Mouse (Mus musculus): ENCODE results near the gene Rhbdd2. TPM values are rescaled to one million over a fixed set of nuclear protein-coding genes. Genes with fewer than 3 reads are reported as not detected.
A peak's percentile ranks its signal among the peaks of the same experiment; 100 is the strongest.
"Not testable (repeated sequence)": the region's sequence is repeated elsewhere in the genome, so short reads cannot be mapped to it uniquely, and the experiment has no call there.

Rhbdd2 gene
- total RNA-seq (2015) = 14.2 and 17.1 TPM in 2 replicates
- 3.0 and 4.6 TPM in 2 replicates for total RNA-seq (2017)

DNA sequence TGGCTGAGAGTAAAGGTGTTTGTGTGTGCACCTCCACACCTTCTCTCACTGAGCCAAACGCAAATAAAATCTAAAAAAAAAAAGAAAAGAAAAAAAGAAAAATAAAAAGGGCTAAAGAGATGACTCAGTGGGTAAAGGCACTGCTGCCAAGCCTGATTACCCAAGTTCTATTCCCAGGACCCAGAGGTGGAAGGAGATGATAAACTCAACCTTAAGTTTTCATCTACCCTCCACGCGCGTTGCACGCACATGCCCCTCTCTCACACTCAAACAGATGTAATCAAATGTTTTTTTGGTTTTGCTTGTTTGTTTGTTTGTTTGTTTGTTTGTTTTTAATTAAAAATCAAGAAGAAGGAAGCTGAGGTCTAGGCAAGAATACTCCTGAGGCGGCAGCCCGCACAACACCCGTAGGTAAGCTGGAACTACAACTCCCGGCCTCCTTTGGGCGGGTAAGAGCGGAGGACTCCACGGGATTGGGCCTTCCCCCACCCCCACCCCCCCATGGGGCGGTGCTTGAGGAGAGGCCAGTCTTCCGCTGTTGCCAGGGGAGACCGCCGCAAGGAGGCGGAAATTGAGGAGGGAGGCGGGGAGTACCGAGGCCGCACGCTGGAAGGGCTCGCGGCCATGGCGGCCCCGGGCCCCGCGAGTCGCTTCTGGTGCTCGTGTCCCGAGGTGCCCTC is at the start of gene Rhbdd2:
Gene Rhbdd2 (plus strand): TSS at position 502 of the 680 bp plus-strand sequence.
- ATAC-seq (replicated peaks; ENCODE audit: poor library complexity) = peak; percentile 97

DNA sequence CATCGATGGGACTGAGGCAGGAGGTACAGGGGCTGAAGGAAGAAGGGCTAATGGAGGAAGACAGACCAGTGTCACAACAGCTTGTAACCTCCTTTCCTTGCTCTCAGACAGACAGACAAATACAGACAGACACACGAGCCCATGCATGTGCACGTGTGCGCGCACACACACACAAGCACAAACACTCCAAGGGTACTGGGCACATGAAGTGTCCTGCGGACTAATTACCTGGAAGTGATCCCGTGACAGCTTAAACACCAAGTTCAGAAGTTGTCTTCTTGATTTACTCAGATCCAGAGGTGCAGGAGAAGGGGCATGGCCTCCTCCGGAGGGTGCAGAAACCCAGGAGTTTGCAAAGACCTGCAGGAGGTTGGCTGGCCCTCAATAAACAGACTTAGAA is 46.7 kb upstream of the Rhbdd2 start:
- no peak for ATAC-seq (replicated peaks; ENCODE audit: poor library complexity)

DNA sequence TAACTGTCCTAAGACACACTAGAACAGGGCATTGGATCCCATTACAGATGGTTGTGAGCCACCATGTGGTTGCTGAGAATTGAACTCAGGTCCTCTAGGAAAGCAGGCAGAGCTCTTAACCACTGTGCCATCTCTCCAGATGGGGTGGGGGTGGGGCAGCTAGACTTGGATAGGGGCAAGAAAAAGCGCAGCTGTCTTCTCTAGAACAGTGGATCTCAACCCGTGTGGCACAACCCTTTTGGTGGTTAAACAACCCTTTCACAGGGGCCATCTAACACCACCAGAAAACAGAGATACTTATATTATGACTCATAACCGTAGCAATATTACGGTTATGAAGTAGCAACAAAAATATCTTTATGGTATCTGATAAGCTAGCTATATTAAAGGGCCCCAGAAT is 44.7 kb upstream of the Rhbdd2 start:
- ATAC-seq (replicated peaks; ENCODE audit: poor library complexity) = no peak

DNA sequence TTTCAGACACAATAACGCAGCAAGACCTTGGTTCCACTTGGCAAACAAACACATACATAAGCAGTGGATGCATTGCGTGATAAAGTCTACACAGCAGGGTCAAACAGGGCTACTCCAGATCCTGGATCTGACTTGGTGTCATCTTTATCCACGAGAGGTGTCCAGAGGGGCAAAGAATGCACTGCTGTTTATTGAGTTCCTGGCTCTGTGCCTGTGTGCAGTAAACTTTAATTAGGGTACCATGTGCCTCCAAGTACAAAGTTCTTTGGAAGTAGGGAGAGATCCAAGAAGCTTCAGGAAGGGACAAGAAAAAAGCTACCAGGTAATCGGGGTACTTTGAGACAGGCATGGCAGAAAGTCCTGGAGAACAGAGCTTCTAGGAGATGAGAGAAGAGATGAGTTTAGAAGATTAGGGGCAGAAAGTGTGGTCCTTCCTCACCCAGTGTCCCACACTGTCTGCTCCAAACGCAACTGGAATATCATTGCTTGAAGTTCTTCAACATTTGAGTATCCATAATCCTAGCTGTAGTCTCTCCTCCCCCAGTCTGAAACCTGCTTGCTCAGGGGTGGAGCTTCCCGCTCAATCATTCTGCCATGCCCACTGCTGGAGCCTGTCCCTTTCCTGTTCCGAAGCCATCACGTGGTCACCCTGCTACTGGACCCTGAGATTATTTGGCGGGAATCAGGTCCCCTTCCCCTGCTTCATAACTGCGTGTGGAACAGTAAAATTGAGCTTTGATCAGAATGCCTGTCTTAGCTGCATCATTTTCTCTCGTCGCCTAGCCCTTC is 42.2 kb upstream of the Rhbdd2 start:
- ATAC-seq (replicated peaks; ENCODE audit: poor library complexity) = no peak

DNA sequence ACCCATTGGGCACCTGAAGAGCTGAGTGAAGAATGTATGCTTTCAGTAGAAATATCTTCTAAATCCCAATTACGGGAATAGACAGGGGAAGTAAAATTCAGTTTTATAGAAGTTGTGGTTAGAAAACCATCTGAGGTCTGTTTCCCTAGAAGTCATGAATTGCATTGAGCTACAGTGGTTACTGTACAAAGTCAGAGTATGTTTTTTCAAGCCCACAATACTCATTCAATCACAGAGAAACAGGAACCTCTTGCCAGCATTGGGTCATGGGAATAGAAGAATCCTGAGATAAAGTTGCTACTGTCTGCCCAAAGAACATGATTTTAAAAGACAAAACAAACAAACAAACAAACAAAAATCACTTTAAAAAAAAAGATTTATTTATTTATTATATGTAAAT is 27.8 kb upstream of the Rhbdd2 start:
- ATAC-seq (replicated peaks; ENCODE audit: poor library complexity) = peak; percentile 23; the same call in 1 of the 2 replicates

DNA sequence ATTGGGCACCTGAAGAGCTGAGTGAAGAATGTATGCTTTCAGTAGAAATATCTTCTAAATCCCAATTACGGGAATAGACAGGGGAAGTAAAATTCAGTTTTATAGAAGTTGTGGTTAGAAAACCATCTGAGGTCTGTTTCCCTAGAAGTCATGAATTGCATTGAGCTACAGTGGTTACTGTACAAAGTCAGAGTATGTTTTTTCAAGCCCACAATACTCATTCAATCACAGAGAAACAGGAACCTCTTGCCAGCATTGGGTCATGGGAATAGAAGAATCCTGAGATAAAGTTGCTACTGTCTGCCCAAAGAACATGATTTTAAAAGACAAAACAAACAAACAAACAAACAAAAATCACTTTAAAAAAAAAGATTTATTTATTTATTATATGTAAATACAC is 25.7 kb upstream of the Rhbdd2 start:
- peak; percentile 39; the same call in 1 of the 2 replicates for ATAC-seq (replicated peaks; ENCODE audit: poor library complexity)

DNA sequence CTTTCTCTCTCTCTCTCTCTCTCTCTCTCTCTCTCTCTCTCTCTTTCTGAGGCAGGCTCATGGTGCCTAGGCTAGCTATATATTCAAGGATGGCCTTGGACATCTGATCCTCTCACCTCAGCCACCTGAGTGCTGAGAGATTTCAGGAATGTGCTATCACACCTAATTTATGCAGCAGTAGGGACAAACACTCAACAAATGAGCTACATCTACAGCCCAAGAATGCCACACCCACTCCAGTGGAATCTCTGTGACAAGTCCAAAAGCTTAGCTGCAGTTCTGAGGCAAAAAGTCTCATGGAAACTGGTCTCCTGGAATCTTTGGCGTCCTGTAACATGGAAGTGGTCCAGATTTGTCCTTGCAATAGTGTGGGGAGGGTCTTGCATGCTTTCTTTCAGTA is 24.8 kb upstream of the Rhbdd2 start:
- no peak for ATAC-seq (replicated peaks; ENCODE audit: poor library complexity)

DNA sequence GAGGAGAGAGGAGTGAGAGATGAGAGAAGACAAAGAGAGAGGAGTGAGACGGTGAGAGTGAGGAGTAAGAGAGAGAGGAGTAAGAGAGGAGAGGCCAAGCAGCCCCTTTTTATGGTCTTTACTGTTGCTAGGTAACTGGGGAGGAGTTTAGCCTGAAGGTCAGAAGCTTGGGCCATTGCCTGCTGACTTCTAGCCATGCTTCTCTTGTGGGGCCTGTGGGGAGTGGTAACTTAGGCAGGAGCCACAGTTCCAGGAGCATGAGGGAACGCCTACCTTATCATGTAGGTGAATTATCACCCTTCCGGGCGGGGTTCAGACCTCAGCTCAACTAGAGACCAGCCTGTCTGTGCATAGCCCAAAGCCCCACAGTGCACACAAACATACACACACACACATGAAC is 22.6 kb upstream of the Rhbdd2 start:
- ATAC-seq (replicated peaks; ENCODE audit: poor library complexity) = no peak

DNA sequence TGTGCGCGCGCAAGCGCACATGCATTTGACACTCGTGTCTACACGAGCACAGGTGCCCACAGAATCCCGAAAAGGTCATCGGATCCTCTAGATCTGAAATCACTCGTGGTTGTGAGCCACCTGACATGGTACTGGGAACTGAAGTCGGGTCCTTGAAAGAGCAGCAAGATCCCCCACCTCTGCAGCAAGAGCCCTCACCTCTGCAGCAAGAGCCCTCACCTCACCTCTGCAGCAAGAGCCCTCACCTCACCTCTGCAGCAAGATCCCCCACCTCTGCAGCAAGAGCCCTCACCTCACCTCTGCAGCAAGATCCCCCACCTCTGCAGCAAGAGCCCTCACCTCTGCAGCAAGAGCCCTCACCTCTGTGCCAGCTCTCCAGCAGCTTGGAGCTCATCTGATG is 12.7 kb upstream of the Rhbdd2 start:
- not testable (repeated sequence) for ATAC-seq (replicated peaks; ENCODE audit: poor library complexity)

DNA sequence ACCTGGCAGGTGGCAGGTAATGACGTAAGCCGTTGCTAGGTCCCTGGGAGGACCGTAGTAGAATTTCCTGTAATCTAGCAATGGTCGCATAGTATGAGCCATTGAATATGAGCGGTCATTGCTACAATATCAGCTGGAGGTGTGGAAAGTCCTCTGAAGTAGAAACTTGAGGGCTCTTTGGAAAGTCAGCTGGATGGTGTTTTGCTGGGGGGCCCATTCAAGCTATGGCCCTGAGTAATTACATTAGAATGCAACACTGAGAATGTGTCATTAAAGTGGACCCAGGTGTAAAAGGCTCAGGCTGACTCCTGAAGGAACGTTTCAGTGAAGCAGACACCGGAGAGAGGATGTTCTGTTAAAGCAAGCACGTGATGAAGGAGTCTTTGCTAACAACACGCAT is 11.9 kb upstream of the Rhbdd2 start:
- ATAC-seq (replicated peaks; ENCODE audit: poor library complexity) = no peak

DNA sequence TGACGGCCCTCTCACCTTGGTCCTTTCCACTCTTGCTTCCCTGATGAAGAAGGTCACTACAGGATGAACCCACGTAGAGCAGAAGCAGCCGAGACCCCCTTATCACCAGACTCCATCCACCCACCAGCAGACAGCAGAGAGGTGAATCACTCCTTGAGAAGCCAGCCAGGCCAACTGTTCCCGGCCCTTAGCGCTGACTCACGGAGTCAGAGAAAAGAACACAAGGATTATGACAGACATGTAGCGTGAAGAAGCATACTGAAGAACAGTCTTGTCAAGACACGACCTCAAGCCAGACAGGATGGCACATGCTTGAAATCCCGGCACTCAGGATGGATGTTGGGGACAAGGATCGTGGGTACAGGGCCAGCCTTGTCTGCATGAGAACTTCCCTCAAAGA is 10.7 kb upstream of the Rhbdd2 start:
- no peak for ATAC-seq (replicated peaks; ENCODE audit: poor library complexity)

DNA sequence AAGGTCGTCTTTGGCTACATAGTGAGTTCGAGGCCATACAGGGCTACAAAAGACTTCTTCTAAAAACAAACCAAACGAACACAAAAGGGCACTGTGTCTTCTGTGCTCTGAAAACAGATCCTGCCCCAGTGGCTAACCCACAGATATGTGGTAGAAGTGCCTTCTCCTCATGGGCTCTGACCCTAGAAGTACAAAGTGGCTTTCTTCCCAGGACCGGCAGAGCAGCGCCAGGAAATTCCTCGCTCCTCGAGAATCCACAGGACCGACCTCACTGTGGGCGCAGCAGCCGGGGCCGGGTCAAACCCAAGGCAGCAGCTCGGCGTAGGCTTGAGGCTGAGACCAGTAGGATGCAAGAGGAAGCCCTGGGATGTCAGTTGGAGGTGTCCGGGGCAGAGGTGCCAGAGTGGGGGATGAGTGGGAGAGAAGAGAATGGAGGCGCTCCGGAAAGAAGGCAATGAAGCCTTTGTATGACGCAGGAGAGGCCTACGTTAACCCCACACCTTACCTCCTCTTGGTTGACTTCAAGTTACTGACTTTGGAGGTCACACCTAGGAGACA is 9.3 kb upstream of the Rhbdd2 start:
- no peak for ATAC-seq (replicated peaks; ENCODE audit: poor library complexity)

DNA sequence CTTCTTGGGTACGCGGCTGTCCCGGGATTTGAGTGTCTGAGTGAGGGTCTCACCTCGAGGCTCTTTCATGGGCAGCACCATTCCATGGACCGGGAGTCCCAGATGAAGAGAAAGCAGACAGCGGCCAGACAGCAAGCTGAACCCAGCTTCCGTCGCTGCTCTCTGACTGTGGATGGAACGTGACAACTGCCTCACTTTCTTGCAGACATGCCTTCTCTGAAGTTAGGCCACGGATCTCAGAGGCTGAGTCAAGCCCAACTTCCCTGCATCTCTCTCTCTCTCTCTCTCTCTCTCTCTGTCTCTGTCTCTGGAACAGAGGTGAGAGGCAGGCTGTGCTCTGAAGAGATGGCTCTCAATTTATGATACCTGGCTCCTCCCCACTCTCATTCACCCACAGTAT is 3.5 kb upstream of the Rhbdd2 start:
- no peak for ATAC-seq (replicated peaks; ENCODE audit: poor library complexity)

DNA sequence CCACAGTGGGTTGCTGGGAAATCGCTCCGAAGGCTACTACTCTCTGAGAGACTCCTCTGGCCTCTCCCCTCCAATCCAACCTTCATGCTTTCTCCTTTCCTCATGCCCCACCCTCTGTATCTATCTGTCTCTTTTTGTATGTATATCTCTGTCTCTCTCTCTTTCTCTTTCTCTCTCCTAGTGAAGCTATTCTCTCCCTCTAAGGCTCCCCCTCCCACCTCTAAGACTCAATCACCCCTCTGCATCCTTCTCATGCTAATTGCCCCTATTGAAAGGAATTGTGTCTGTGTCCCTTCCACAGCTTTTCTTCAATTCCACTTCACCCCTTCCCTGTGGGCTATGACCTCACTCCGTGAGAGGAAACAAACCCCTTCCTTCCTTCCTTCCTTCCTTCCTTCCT is 3.0 kb upstream of the Rhbdd2 start:
- ATAC-seq (replicated peaks; ENCODE audit: poor library complexity) = no peak

DNA sequence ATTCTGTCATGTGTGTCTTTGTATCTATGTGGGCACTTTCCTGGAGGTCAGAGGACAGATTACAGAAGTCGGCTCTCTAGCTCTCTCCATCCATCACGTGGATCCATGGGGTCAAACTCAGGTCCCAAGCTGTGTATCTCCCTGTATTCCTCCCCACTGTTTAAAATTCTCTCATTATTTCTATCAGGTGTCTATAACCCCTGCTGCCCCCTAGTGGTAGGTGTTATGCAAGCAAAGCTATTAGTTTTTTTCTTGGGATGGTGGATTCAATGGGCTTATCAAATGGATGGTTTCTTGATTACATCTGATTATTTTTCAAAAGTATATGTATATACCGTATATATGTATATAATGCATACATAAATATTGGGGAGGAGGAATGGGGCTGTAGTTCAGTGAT is 1.8 kb upstream of the Rhbdd2 start:
- peak; percentile 42; the same call in 1 of the 2 replicates for ATAC-seq (replicated peaks; ENCODE audit: poor library complexity)

DNA sequence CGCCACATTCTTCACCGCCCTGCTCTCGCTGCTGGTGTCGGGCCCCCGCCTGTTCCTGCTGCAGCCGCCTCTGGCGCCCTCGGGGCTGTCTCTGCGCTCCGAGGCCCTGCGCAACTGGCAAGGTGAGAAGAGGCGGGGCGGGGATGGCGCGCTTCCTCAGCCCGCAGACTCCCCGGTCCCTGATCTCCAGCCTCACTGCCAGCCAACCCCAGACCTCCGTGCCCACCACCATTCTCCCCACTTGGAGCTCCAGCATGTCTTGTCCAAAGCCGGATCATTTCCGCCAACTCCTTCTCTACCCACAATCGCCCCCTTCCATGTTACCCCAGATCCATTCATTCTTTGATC is 353 bp downstream of the Rhbdd2 start:
- ATAC-seq (replicated peaks; ENCODE audit: poor library complexity) = peak; percentile 35

DNA sequence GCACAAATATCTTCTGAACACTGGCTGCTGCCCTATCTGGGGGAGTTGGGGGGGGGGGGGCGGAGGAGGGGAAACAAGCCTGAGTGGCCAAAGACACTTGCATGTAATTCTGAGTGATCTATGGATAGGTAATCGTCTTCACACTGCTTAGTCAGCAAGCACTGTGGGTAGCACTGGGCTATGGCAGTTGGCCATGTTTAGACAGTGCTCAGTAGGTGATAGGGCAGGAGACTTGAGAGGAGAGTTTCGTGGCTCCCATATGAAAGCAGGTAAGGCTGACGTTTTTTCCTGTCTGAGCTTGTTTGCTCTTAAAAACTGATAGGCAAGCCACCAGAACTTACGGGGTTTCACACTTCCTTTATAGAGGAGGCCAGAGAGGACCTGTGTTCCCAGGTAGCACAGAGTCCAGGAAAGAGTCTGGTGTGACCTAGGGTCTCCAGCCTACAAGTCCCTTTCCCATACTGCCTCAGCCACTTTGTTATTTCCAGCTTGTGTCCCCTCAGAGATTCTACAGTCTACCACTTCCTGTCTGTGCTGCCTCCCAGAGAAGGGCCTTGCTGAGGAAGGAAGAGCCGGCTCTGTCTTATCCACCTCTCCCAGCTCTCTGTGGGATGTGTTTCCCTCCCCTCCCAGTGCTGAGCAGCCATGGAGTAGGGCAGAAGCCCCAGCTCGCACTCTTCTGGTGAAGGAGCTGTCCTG is 7.5 kb downstream of the Rhbdd2 start:
- ATAC-seq (replicated peaks; ENCODE audit: poor library complexity) = peak; percentile 65

DNA sequence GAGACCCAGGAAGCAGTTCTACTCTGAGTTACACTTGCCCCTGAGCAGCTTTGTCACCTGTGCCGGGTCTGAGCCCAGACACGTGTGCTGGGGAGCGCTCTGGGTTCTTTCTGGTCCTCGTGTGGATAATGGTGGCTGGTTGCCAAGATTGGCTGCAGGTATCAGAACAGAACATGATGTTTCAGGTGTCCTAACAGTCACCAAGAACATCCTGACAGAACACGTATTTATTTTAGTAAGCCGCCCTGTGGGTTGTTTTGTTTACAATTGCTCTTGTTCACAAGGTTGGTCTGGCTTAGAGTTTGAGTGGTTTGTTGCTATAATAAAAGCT is 8.0 kb downstream of the Rhbdd2 start:
- ATAC-seq (replicated peaks; ENCODE audit: poor library complexity) = no peak

DNA sequence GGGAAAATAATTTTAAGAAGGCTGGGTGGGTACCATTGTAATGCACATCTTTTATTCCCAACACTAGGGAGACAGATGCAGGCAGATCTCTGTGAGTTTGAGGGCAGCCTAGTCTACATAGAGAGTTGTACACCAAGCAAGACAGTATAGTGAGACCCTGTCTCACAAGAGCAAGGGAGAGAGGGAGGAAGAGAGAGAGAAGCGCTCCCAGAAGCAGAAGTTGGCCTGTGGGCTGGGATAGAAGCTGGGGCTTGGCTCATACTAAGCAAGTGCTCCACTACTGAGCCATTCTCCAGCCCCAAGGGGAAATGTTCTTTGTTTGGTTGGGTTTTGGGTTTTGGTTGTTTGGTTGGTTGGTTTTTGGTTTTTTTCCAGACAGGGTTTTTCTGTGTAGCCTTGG is 8.6 kb downstream of the Rhbdd2 start:
- no peak for ATAC-seq (replicated peaks; ENCODE audit: poor library complexity)

DNA sequence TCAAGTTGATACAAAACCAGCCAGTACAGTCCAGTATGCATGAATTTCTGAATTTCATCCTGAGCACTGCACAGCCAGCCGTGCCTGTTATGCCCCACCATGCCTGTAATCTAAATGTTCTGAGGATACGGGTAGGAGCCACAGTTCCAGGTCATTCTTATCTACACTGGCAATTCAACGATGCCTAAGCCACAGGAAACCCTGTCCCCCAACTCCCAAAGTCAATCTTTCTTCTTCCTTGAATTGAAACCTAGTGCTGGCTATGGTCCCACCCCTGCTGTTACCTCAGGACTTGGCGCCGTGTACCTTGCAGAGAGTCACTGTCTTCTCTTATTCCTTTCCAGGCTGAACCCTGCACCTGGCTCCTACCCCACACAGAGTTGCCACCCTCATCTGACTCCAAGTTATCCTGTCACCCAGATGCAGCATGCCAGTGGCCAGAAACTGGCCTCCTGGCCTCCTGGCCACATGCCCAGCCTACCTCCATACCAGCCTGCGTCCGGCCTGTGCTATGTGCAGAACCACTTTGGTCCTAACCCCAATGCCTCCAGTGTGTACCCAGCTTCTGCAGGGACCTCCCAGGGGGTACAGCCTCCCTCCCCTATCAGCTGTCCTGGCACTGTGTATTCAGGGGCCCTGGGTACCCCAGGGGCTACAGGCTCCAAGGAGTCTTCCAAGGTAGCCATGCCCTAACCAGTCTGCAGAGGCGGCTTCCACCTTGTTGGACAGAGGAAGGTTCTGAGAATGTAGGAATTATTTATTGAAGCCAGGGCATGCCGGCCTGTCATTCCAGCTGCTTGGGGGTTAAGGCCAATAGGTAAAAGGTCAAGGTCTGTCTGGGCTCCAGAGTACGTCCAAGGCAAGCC is 10.5 kb downstream of the Rhbdd2 start:
- ATAC-seq (replicated peaks; ENCODE audit: poor library complexity) = peak; percentile 85

DNA sequence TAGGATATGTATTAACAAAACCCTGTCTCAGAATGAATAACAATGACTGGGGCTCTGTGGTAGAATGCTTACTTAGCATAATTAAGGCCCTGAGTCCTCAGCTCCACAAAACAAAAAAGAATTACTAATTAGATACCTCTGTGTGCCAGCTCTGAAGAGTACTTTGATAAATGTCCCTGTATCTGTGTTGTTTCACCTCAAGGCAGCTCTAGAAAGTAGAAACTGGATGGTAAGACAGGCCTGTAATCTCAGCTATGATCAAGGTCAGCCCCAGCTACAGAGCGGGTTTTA is 11.1 kb downstream of the Rhbdd2 start:
- ATAC-seq (replicated peaks; ENCODE audit: poor library complexity) = no peak

All from megakaryocyte progenitor cell, adult 5-6 weeks (primary cell).